Mouse (Mus musculus) ES-Bruce4 (cell line): ENCODE measurements around the gene Paqr6.

Experiments
- CTCF ChIP-seq: IDR thresholded peaks from one replicate; pipeline ENCODE4 v1.8.1; 2011; ENCODE audit warnings: low read depth, low read length
- EP300 ChIP-seq: IDR thresholded peaks from 2 replicates; pipeline ENCODE4 v1.6.1; 2011; ENCODE audit warnings: low read depth, low read length; ENCODE audit not compliant: insufficient read depth
- POLR2A ChIP-seq: IDR thresholded peaks from one replicate; pipeline ENCODE4 v1.8.1; 2011; ENCODE audit warnings: low read length; ENCODE audit not compliant: insufficient read depth

GRCm38 (mm10) chr3:88339006-88339405 lies 25.4 kb upstream of the Paqr6 start:
- TF ChIP-seq POLR2A = no peak
- TF ChIP-seq CTCF = no peak
- no peak for TF ChIP-seq EP300
